In genomic region chr10:80116563-80116926, GRCm38 (mm10) we compare ENCODE assay signal across 7 mouse cellular contexts. TPM values are rescaled to one million over a fixed set of nuclear protein-coding genes. Genes with fewer than 3 reads are reported as not detected.
DNase-seq lines count a peak whose midpoint lies in the region; ATAC-seq and TF ChIP-seq lines count a peak whose summit lies in the region.

No protein-coding gene starts in this region.

- H3K27ac ChIP-seq in cortical plate, adult 2 months (ENCODE audit: insufficient read depth, low read length): no peak overlapping the region
- peak overlapping the region; percentile 52 for H3K27ac ChIP-seq in hindbrain, embryonic 13.5 days

- peak; percentile 32 for DNase-seq in lung, postnatal 10 days
- peak; percentile 33 to 55 for DNase-seq in thymus, postnatal 36 days
- DNase-seq in adrenal gland, postnatal 36 days: no peak

- no peaks in the 10 kb centered on the region for H3K27me3 ChIP-seq in megakaryocyte, embryonic 14.5 days (replicated peaks)
- H3K27me3 ChIP-seq in hindbrain, embryonic 13.5 days: no peaks in the 10 kb centered on the region

- no peak for ATAC-seq in megakaryocyte, adult 5-6 weeks (ENCODE audit: poor library complexity, severe bottlenecking)
- ATAC-seq in hindbrain, embryonic 13.5 days (ENCODE audit: low FRiP score): no peak

- peaks cover 64% of the 10 kb centered on the region for H3K4me1 ChIP-seq in megakaryocyte, embryonic 14.5 days
- H3K4me1 ChIP-seq in cortical plate, adult 2 months (ENCODE audit: control insufficient read depth, insufficient read depth, low read length): peaks cover 3% of the 10 kb centered on the region
- peaks cover 45% of the 10 kb centered on the region for H3K4me1 ChIP-seq in hindbrain, embryonic 13.5 days (replicated peaks)

- no peaks in the 10 kb centered on the region for H3K9me3 ChIP-seq in megakaryocyte, embryonic 14.5 days
- H3K9me3 ChIP-seq in hindbrain, embryonic 13.5 days: no peaks in the 10 kb centered on the region

- H3K4me2 ChIP-seq in hindbrain, embryonic 13.5 days: peak overlapping the region; percentile 96

- WGBS in hindbrain, embryonic 13.5 days: under 1% methylated on average over 27 of the region's 27 CpGs

- peaks cover 51% of the 10 kb centered on the region for H3K36me3 ChIP-seq in megakaryocyte, embryonic 14.5 days (replicated peaks; ENCODE audit: low read length)
- peaks cover 23% of the 10 kb centered on the region for H3K36me3 ChIP-seq in hindbrain, embryonic 13.5 days

- TF ChIP-seq CTCF in cortical plate, adult 2 months (IDR thresholded peaks at IDR 0.05; ENCODE audit: extremely low read depth, insufficient read depth, low read length): no peak

- H3K4me3 ChIP-seq in megakaryocyte, embryonic 14.5 days (replicated peaks): peak overlapping the region; percentile 100
- peak overlapping the region; percentile 71 for H3K4me3 ChIP-seq in cortical plate, adult 2 months (ENCODE audit: insufficient read depth, low read length)
- H3K4me3 ChIP-seq in hindbrain, embryonic 13.5 days: peak overlapping the region; percentile 91

- no peak for TF ChIP-seq POLR2A in cortical plate, adult 2 months (IDR thresholded peaks at IDR 0.05; ENCODE audit: extremely low read depth, insufficient read depth, low read length)

- peak overlapping the region; percentile 93 for H3K9ac ChIP-seq in hindbrain, embryonic 13.5 days

RNA-seq across cellular contexts. Expression of gene Stk11, which starts 0.9 kb away (rescaled TPM):
- 153 and 200 TPM in 2 replicates for polyA plus RNA-seq in megakaryocyte, embryonic 14.5 days (2012; ENCODE audit: insufficient read depth, low replicate concordance)
- total RNA-seq in megakaryocyte, adult 5-6 weeks (2015): 58.0 and 60.7 TPM in 2 replicates
- 142 and 146 TPM in 2 replicates for total RNA-seq in megakaryocyte, adult 5-6 weeks (2017)
- 91.8 and 94.2 TPM in 2 replicates for polyA plus RNA-seq in cortical plate, adult 2 months (2012; rRNA removed)
- 16.3 and 18.2 TPM in 2 replicates for polyA plus RNA-seq in hindbrain, embryonic 13.5 days (2015; fragmentation: Nextera tagmentation; extraction: Ambion mirVana)
- 100 to 1,000 TPM; 146 to 149 TPM for total RNA-seq in adrenal gland, postnatal 36 days (2021)

RNA-seq across cellular contexts. Expression of gene Sbno2, which starts 11.2 kb away (rescaled TPM):
- 151 and 347 TPM in 2 replicates for polyA plus RNA-seq in megakaryocyte, embryonic 14.5 days (2012; ENCODE audit: insufficient read depth, low replicate concordance)
- total RNA-seq in megakaryocyte, adult 5-6 weeks (2015): 32.4 and 33.0 TPM in 2 replicates
- total RNA-seq in megakaryocyte, adult 5-6 weeks (2017): 41.9 and 46.7 TPM in 2 replicates
- polyA plus RNA-seq in cortical plate, adult 2 months (2012; rRNA removed): 22.9 and 24.4 TPM in 2 replicates
- polyA plus RNA-seq in hindbrain, embryonic 13.5 days (2015; fragmentation: Nextera tagmentation; extraction: Ambion mirVana): 13.6 and 14.4 TPM in 2 replicates
- total RNA-seq in adrenal gland, postnatal 36 days (2021): 10 to 100 TPM; 49.3 to 51.3 TPM

RNA-seq across cellular contexts. Expression of gene Atp5d, which starts 21.9 kb away (rescaled TPM):
- polyA plus RNA-seq in megakaryocyte, embryonic 14.5 days (2012; ENCODE audit: insufficient read depth, low replicate concordance): 1,192 and 1,533 TPM in 2 replicates
- 161 and 162 TPM in 2 replicates for total RNA-seq in megakaryocyte, adult 5-6 weeks (2015)
- 31.0 and 34.7 TPM in 2 replicates for total RNA-seq in megakaryocyte, adult 5-6 weeks (2017)
- 620 and 641 TPM in 2 replicates for polyA plus RNA-seq in cortical plate, adult 2 months (2012; rRNA removed)
- polyA plus RNA-seq in hindbrain, embryonic 13.5 days (2015; fragmentation: Nextera tagmentation; extraction: Ambion mirVana): 434 and 449 TPM in 2 replicates
- 100 to 1,000 TPM; 561 to 735 TPM for total RNA-seq in adrenal gland, postnatal 36 days (2021)

RNA-seq across cellular contexts. Expression of gene Cbarp, which starts 24.1 kb away (rescaled TPM):
- polyA plus RNA-seq in megakaryocyte, embryonic 14.5 days (2012; ENCODE audit: insufficient read depth, low replicate concordance): 4.8 and 11.7 TPM in 2 replicates
- 1.6 and 2.2 TPM in 2 replicates for total RNA-seq in megakaryocyte, adult 5-6 weeks (2015)
- total RNA-seq in megakaryocyte, adult 5-6 weeks (2017): 1.4 TPM in 1 of 2 replicates, not detected in the other
- 274 and 285 TPM in 2 replicates for polyA plus RNA-seq in cortical plate, adult 2 months (2012; rRNA removed)
- 57.4 and 59.2 TPM in 2 replicates for polyA plus RNA-seq in hindbrain, embryonic 13.5 days (2015; fragmentation: Nextera tagmentation; extraction: Ambion mirVana)
- total RNA-seq in adrenal gland, postnatal 36 days (2021): 100 to 1,000 TPM in 1 of 2 experiments, 10 to 100 TPM in 1; 57.5 to 205 TPM

RNA-seq across cellular contexts. Expression of gene Midn, which starts 31.5 kb away (rescaled TPM):
- polyA plus RNA-seq in megakaryocyte, embryonic 14.5 days (2012; ENCODE audit: insufficient read depth, low replicate concordance): 171 and 203 TPM in 2 replicates
- 29.5 and 29.6 TPM in 2 replicates for total RNA-seq in megakaryocyte, adult 5-6 weeks (2015)
- total RNA-seq in megakaryocyte, adult 5-6 weeks (2017): 22.4 and 36.1 TPM in 2 replicates
- 26.6 and 33.8 TPM in 2 replicates for polyA plus RNA-seq in cortical plate, adult 2 months (2012; rRNA removed)
- polyA plus RNA-seq in hindbrain, embryonic 13.5 days (2015; fragmentation: Nextera tagmentation; extraction: Ambion mirVana): 32.4 and 34.7 TPM in 2 replicates
- 100 to 1,000 TPM; 104 to 188 TPM for total RNA-seq in adrenal gland, postnatal 36 days (2021)

Comparison
In these comparisons a context has a peak if more than half of its experiments do, and no peak if none do; other contexts are left out.
1. DNase-seq: peak in lung, postnatal 10 days (single experiment) and thymus, postnatal 36 days (2 of 2); none in adrenal gland, postnatal 36 days (0 of 2).
2. Peak in every context shown above with its lines, with median percentiles within 50 percentile points of each other: H3K4me3 ChIP-seq.